Mouse (Mus musculus): ENCODE results near the gene Ngly1. TPM values are rescaled to one million over a fixed set of nuclear protein-coding genes. Genes with fewer than 3 reads are reported as not detected.
A peak's percentile ranks its signal among the peaks of the same experiment; 100 is the strongest.

Ngly1 gene
- polyA plus RNA-seq, 1 experiment from 2014 or later, result 27.6 TPM

GRCm38 (mm10) chr14:16242947-16243602, 6.0 kb upstream of the Ngly1 start:
- Histone ChIP-seq H3K4me1 (peaks cover 11% of the 10 kb centered on the region), H3K27me3 (no peaks in the 10 kb centered on the region), H3K36me3 (no peaks in the 10 kb centered on the region; the same call in 1 of the 2 replicates), H3K9ac (peak overlapping the region; percentile 75), H3K27ac (peak overlapping the region; percentile 71), H3K9me3 (replicated peaks) (no peaks in the 10 kb centered on the region), H3K4me2 (replicated peaks) (peak overlapping the region; percentile 72), H3K4me3 (peak overlapping the region; percentile 58)
- ATAC-seq (ENCODE audit: low FRiP score), result peak; percentile 95
- WGBS, result 5% methylated on average over 34 of the region's 34 CpGs

- Histone ChIP-seq H3K27ac (peak overlapping the region; percentile 71), H3K4me1 (peaks cover 11% of the 10 kb centered on the region), H3K36me3 (no peaks in the 10 kb centered on the region; the same call in 1 of the 2 replicates), H3K4me3 (peak overlapping the region; percentile 58), H3K9me3 (replicated peaks) (no peaks in the 10 kb centered on the region), H3K9ac (peak overlapping the region; percentile 75), H3K4me2 (replicated peaks) (peak overlapping the region; percentile 72), H3K27me3 (no peaks in the 10 kb centered on the region)
- 22% methylated on average over 10 of the region's 10 CpGs for WGBS
- ATAC-seq (ENCODE audit: low FRiP score), result no peak
Measured at GRCm38 (mm10) chr14:16243603-16244209, 5.4 kb upstream of the Ngly1 start.

- Histone ChIP-seq H3K36me3 (no peaks in the 10 kb centered on the region; the same call in 1 of the 2 replicates), H3K4me1 (peaks cover 11% of the 10 kb centered on the region), H3K9ac (no peak overlapping the region), H3K4me3 (no peak overlapping the region), H3K4me2 (replicated peaks) (no peak overlapping the region), H3K27me3 (no peaks in the 10 kb centered on the region), H3K27ac (no peak overlapping the region), H3K9me3 (replicated peaks) (no peaks in the 10 kb centered on the region)
- ATAC-seq (ENCODE audit: low FRiP score), result no peak
- WGBS, result 63% methylated on average over 2 of the region's 2 CpGs
Measured at GRCm38 (mm10) chr14:16244370-16244769, 4.7 kb upstream of the Ngly1 start.

- Histone ChIP-seq H3K4me2 (replicated peaks) (no peak overlapping the region), H3K4me1 (peaks cover 16% of the 10 kb centered on the region), H3K27me3 (no peaks in the 10 kb centered on the region), H3K9ac (no peak overlapping the region), H3K27ac (no peak overlapping the region), H3K36me3 (no peaks in the 10 kb centered on the region; the same call in 1 of the 2 replicates), H3K9me3 (replicated peaks) (no peaks in the 10 kb centered on the region), H3K4me3 (no peak overlapping the region)
- 70% methylated on average over 1 of the region's 1 CpGs for WGBS
- ATAC-seq (ENCODE audit: low FRiP score), result no peak
Measured at GRCm38 (mm10) chr14:16245127-16245526, 4.0 kb upstream of the Ngly1 start.

- WGBS, result 91% methylated on average over 2 of the region's 2 CpGs
- no peak overlapping the region for H3K27ac ChIP-seq
- no peaks in the 10 kb centered on the region for H3K9me3 ChIP-seq (replicated peaks)
- no peak overlapping the region for H3K4me2 ChIP-seq (replicated peaks)
- no peaks in the 10 kb centered on the region for H3K27me3 ChIP-seq
- no peak overlapping the region for H3K4me3 ChIP-seq
- no peaks in the 10 kb centered on the region for H3K36me3 ChIP-seq
- H3K4me1 ChIP-seq, result peaks cover 18% of the 10 kb centered on the region
- H3K9ac ChIP-seq, result no peak overlapping the region
- ATAC-seq (ENCODE audit: low FRiP score), result no peak
Measured at GRCm38 (mm10) chr14:16246340-16246912, 2.7 kb upstream of the Ngly1 start.

GRCm38 (mm10) chr14:16248135-16248534, 945 bp upstream of the Ngly1 start:
- no peaks in the 10 kb centered on the region for H3K36me3 ChIP-seq
- no peak overlapping the region for H3K27ac ChIP-seq
- ATAC-seq (ENCODE audit: low FRiP score), result no peak
- no peak overlapping the region for H3K9ac ChIP-seq
- peak overlapping the region; percentile 84 for H3K4me2 ChIP-seq (replicated peaks)
- 74% methylated on average over 3 of the region's 3 CpGs for WGBS
- H3K27me3 ChIP-seq, result no peaks in the 10 kb centered on the region
- H3K9me3 ChIP-seq (replicated peaks), result no peaks in the 10 kb centered on the region
- H3K4me1 ChIP-seq, result peaks cover 13% of the 10 kb centered on the region
- no peak overlapping the region for H3K4me3 ChIP-seq

GRCm38 (mm10) chr14:16248603-16249157, 400 bp upstream of the Ngly1 start:
- WGBS, result 18% methylated on average over 9 of the region's 9 CpGs

GRCm38 (mm10) chr14:16250099-16250498, 1.0 kb downstream of the Ngly1 start:
- no peak for ATAC-seq (ENCODE audit: low FRiP score)
- Histone ChIP-seq H3K27me3 (no peaks in the 10 kb centered on the region), H3K4me1 (peaks cover 7% of the 10 kb centered on the region)

More at GRCm38 (mm10) chr14:16248603-16249157, 400 bp upstream of the Ngly1 start:
- Histone ChIP-seq H3K9ac (peak overlapping the region; percentile 84), H3K4me3 (peak overlapping the region; percentile 79), H3K27ac (peak overlapping the region; percentile 83), H3K4me1 (peaks cover 10% of the 10 kb centered on the region), H3K36me3 (no peaks in the 10 kb centered on the region), H3K4me2 (replicated peaks) (peak overlapping the region; percentile 84), H3K27me3 (no peaks in the 10 kb centered on the region), H3K9me3 (replicated peaks) (no peaks in the 10 kb centered on the region)
- ATAC-seq (ENCODE audit: low FRiP score), result peak; percentile 29

GRCm38 (mm10) chr14:16255745-16256144, 6.7 kb downstream of the Ngly1 start:
- H3K27ac ChIP-seq, result no peak overlapping the region
- H3K36me3 ChIP-seq, result peaks cover 3% of the 10 kb centered on the region; the same call in 1 of the 2 replicates
- 91% methylated on average over 3 of the region's 3 CpGs for WGBS
- no peaks in the 10 kb centered on the region for H3K9me3 ChIP-seq (replicated peaks)
- H3K4me3 ChIP-seq, result no peak overlapping the region
- H3K27me3 ChIP-seq, result no peaks in the 10 kb centered on the region
- H3K4me2 ChIP-seq (replicated peaks), result no peak overlapping the region
- no peak for ATAC-seq (ENCODE audit: low FRiP score)
- H3K4me1 ChIP-seq, result no peaks in the 10 kb centered on the region
- no peak overlapping the region for H3K9ac ChIP-seq

More at GRCm38 (mm10) chr14:16250099-16250498, 1.0 kb downstream of the Ngly1 start:
- Histone ChIP-seq H3K4me3 (peak overlapping the region; percentile 79), H3K27ac (no peak overlapping the region), H3K9me3 (replicated peaks) (no peaks in the 10 kb centered on the region), H3K36me3 (no peaks in the 10 kb centered on the region), H3K9ac (peak overlapping the region; percentile 84; the same call in 1 of the 2 replicates), H3K4me2 (replicated peaks) (peak overlapping the region; percentile 84)
- 75% methylated on average over 3 of the region's 3 CpGs for WGBS

- no peak overlapping the region for H3K27ac ChIP-seq
- peaks cover 3% of the 10 kb centered on the region; the same call in 1 of the 2 replicates for H3K36me3 ChIP-seq
- H3K4me1 ChIP-seq, result no peaks in the 10 kb centered on the region
- no peak for ATAC-seq (ENCODE audit: low FRiP score)
- no peaks in the 10 kb centered on the region for H3K9me3 ChIP-seq (replicated peaks)
- no peaks in the 10 kb centered on the region for H3K27me3 ChIP-seq
- H3K4me3 ChIP-seq, result no peak overlapping the region
- no peak overlapping the region for H3K4me2 ChIP-seq (replicated peaks)
- WGBS, result 91% methylated on average over 2 of the region's 2 CpGs
- H3K9ac ChIP-seq, result no peak overlapping the region
Measured at GRCm38 (mm10) chr14:16256209-16256608, 7.1 kb downstream of the Ngly1 start.

- H3K27ac ChIP-seq, result no peak overlapping the region
- no peak for ATAC-seq (ENCODE audit: low FRiP score)
- WGBS, result 79% methylated on average over 6 of the region's 6 CpGs
Measured at GRCm38 (mm10) chr14:16260541-16260940, 11.5 kb downstream of the Ngly1 start.

GRCm38 (mm10) chr14:16261869-16262268, 12.8 kb downstream of the Ngly1 start:
- Histone ChIP-seq H3K36me3 (peaks cover 5% of the 10 kb centered on the region; the same call in 1 of the 2 replicates), H3K9me3 (replicated peaks) (no peaks in the 10 kb centered on the region), H3K27ac (no peak overlapping the region), H3K4me2 (replicated peaks) (no peak overlapping the region), H3K9ac (no peak overlapping the region), H3K4me1 (no peaks in the 10 kb centered on the region), H3K4me3 (no peak overlapping the region), H3K27me3 (no peaks in the 10 kb centered on the region)
- 89% methylated on average over 3 of the region's 3 CpGs for WGBS
- ATAC-seq (ENCODE audit: low FRiP score), result no peak

More at GRCm38 (mm10) chr14:16260541-16260940, 11.5 kb downstream of the Ngly1 start:
- Histone ChIP-seq H3K27me3 (no peaks in the 10 kb centered on the region), H3K4me3 (no peak overlapping the region), H3K4me1 (no peaks in the 10 kb centered on the region), H3K4me2 (replicated peaks) (no peak overlapping the region), H3K36me3 (peaks cover 5% of the 10 kb centered on the region; the same call in 1 of the 2 replicates), H3K9ac (no peak overlapping the region), H3K9me3 (replicated peaks) (no peaks in the 10 kb centered on the region)

Measured in hindbrain, embryonic 12.5 days (tissue).